Mouse (Mus musculus): ENCODE results near the gene Lgr6.
"Not testable (repeated sequence)": the region's sequence is repeated elsewhere in the genome, so short reads cannot be mapped to it uniquely, and the experiment has no call there.

The Lgr6 gene

DNA sequence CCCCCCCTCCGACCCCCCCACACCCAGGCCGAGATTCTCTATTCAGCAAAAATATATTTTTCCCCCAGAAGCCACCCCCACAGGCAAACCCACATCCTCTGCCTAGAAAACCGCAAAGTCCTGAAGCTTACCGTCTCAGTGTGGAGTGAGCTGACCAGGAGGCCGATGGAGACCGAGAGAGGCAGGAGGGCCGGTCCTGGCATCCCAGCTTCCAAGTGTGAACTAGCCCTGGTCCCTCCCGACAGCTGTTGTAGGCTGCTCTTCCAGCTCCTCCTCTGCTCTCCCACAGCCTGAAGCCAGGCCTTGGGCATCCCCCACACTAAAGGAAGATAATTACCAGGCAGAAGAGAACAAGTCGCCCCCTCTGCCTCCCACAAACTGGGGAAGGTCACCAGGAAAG lies 23.9 kb upstream of the Lgr6 start:
- no peak for DNase-seq (ENCODE audit: low spot score)

DNA sequence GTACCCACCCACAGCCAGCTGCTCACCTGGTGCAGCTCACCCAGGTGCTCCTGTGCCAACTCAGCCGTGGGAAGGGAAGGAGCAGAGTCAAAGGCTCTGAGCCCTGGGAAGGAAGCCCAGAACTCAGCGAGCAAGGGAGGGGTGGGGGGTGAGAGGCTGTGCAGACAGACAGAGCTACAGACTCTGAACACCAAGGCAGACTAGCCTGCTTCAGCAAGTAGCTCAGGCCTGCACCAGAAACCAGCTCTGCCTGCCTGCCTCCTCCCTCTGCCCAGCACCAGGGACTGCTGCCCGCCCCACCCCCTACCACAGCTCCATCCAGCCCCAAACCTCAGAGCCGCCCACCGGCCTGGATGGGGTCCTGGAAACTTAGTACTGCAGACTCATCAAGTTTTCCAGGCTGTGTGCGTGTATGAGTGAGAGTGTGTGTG lies 22.9 kb upstream of the Lgr6 start:
- no peak for DNase-seq (ENCODE audit: low spot score)

- no peak for DNase-seq (ENCODE audit: low spot score)
These were observed 21.5 kb upstream of the Lgr6 start for GRCm38 (mm10) chr1:135126443-135127027.

GRCm38 (mm10) chr1:135125990-135126389 lies 20.9 kb upstream of the Lgr6 start:
- no peak for DNase-seq (ENCODE audit: low spot score)

DNA sequence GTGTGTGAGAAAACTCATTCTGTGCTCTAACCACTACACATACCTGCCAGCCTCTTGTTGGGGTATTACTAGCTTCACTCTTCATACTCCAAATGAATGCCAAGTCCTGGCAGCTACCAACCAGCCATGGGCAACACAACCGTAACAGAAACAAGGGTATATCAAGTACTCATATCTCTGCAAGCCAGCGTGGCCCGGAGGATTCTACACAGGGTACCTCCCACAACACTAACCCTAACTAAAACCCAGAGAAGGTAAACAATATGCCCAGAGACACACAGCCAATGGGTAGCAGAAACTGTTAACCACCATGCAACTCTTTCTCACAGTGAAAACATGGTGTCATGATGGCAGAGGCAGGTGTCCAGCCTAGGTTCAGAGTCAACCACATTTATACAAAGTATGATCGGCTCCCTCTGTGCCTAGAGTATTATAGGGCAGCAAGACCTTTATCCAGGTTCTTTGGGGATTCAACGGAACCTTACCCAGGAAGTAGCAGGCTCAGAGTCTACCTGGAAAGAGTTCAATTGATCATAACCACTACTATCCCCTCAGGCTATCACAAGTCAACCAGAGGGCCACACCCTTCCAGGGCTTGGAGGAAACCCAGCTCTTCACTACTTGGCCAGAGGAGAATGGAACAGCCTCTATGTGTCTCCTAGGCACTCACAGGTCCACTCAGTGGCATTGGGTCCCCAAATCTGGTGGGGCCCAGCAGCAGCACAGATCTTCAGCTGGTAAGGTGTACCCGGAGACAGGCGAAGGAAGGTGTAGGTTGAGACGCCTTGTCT lies 19.7 kb upstream of the Lgr6 start:
- no peak for DNase-seq (ENCODE audit: low spot score)

GRCm38 (mm10) chr1:135112661-135113060 lies 7.6 kb upstream of the Lgr6 start:
- DNase-seq (ENCODE audit: low spot score) = no peak

DNA sequence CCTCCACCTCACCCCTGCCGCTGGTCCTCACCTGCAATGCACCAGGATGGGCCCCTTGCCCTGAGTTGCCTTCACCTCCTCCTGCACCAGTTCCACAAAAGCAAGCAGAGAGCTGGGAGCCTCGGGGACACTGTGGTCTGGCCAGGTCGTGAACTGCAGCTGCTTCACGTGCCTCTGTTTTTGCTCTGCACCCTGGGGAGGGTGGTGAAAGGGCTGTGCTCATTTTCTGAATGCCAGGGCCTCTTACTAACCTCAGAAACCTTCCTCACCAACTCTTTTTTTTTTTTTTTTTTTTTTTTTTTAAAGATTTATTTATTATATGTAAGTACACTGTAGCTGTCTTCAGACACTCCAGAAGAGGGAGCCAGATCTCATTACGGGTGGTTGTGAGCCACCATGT lies 6.2 kb upstream of the Lgr6 start:
- DNase-seq (ENCODE audit: low spot score) = not testable (repeated sequence)

DNA sequence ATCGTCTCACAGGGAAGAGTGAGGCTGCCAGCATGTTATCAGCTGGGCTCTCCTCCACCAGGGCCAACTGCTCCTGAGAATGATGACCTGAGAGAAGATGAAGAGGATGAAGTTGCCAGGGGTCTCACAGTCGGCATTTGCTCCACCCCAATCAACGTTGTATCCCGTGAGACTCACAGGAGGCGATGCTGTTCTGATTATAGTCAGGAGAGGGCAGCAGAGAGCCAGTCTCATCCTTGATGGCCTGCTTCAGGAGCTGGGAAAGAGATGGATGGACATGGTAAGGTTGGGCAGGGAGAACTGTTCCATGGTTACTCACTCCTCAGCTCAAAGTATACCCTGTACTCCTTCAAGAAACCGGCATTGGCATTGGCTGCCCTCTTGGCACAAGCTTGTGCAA lies 5.0 kb upstream of the Lgr6 start:
- peak; percentile 45 for DNase-seq (ENCODE audit: low spot score)

DNA sequence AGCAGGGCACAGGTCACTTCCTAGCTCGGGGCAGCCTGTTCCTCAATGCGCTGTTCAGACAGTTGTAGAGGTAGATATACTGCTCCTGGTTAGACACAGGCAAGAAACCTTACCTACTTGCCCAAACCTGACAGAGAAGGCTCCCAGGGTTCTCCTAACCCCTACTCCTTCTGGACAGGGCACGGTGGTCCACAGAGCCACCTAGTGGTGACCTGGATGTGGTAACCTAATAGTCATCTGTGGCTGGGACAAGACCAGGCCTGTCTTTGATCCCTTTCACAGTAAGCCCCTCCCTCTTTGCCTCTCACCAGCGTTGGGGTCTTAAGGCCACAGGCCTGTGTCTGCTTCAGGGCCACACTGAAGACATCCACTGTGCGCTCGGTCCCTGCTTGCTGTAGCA lies 3.5 kb upstream of the Lgr6 start:
- no peak for DNase-seq (ENCODE audit: low spot score)

GRCm38 (mm10) chr1:135105951-135106350 lies 875 bp upstream of the Lgr6 start:
- peak; percentile 42 for DNase-seq (ENCODE audit: low spot score)

- no peak for DNase-seq (ENCODE audit: low spot score)
These were observed 4.7 kb downstream of the Lgr6 start for GRCm38 (mm10) chr1:135100400-135100799.

- no peak for DNase-seq (ENCODE audit: low spot score)
These were observed 6.6 kb downstream of the Lgr6 start for GRCm38 (mm10) chr1:135098441-135098840.

DNA sequence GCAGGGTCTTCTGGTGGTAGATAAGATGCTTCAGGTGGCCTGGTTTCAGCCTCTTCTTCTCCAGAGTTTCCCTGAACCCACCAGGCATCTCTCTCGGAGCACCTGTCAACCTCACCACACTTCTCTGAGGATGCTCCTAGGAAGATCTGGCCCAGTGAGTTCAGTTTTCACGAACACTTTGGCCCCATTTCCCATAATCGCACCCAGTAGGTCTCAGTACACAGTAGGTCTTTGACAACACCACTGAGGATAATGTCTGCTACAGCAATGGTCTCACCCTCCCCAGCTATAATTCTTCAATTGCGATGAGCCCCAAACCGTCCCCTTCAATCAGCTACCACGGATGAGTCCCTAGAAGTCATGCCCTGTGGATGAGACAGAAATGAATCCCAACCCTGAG lies 7.6 kb downstream of the Lgr6 start:
- no peak for DNase-seq (ENCODE audit: low spot score)

- DNase-seq (ENCODE audit: low spot score) = no peak
These were observed 8.8 kb downstream of the Lgr6 start for GRCm38 (mm10) chr1:135096312-135096711.

DNA sequence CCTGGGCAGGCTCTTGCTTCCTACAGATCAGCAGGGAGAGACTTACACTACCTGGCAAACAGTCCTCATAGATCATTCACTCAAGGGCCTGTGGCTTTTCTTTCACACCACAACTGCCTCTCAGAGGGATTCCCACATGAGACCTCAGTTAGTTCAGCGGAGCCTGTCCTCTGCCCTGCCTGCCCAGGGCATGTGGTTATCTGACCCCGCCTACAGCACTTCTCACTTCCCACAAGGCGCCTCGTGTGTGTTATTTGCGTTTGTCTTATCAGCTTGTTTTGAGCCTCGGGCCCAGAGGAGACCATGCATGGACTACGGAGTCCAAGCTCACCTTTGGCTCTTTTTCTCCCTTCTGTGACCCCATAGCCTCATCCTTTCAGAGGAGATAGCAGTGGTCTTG lies 9.9 kb downstream of the Lgr6 start:
- no peak for DNase-seq (ENCODE audit: low spot score)

GRCm38 (mm10) chr1:135094723-135095122 lies 10.4 kb downstream of the Lgr6 start:
- DNase-seq (ENCODE audit: low spot score) = no peak

- no peak for DNase-seq (ENCODE audit: low spot score)
These were observed 14.2 kb downstream of the Lgr6 start for GRCm38 (mm10) chr1:135090914-135091313.

- DNase-seq (ENCODE audit: low spot score) = no peak
These were observed 15.4 kb downstream of the Lgr6 start for GRCm38 (mm10) chr1:135089626-135090025.

- no peak for DNase-seq (ENCODE audit: low spot score)
These were observed 17.7 kb downstream of the Lgr6 start for GRCm38 (mm10) chr1:135087414-135087813.

- no peak for DNase-seq (ENCODE audit: low spot score)
These were observed 19.1 kb downstream of the Lgr6 start for GRCm38 (mm10) chr1:135086015-135086414.

DNA sequence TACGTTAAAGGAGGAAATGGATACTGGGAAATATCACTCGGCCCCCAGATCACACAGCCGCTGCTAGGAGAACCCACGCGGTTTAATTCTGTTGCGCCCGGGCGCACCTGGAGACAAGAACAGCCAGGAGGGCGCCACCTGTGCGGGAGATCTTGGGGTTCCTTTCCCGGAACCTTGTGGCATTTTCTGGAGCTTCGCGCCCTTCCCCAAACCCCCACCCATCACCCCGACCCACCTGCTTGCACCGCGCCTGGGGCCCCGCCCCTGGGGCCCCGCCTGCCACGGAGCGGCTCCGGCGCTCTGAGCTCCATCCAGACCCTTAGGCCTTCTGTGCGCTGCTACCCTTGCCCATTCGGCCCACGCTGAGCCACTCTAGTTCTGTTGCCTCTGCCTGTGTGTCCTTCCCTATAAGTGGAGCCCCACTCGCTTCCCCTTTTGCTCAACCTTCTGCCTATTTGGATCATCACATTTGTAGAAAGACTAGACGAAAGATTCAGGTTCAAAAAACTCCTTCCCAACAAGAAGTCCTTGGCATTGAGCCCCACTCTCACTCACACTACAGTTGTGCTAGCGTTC lies 19.7 kb downstream of the Lgr6 start:
- no peak for DNase-seq (ENCODE audit: low spot score)

- DNase-seq (ENCODE audit: low spot score) = no peak
These were observed 21.6 kb downstream of the Lgr6 start for GRCm38 (mm10) chr1:135083465-135083864.

DNA sequence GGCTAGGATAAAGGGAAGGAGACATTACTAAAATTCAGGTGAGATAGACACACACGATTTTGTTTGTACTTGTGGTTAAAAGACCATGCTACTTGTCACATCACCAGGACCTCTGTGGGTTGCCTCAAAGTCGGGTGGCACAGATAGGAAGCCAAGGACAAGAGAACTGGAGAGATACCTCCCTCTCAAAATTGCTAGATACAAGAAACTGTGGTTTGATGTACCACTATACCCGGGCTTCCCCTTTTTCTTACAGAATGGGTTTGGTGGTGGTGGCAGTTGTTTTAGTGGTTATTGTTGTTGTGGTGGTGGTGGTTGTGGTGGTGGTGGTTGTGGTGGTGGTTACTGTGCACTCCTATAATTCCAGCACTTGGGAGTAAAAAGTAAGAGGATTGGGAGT lies 22.8 kb downstream of the Lgr6 start:
- DNase-seq (ENCODE audit: low spot score) = no peak

DNA sequence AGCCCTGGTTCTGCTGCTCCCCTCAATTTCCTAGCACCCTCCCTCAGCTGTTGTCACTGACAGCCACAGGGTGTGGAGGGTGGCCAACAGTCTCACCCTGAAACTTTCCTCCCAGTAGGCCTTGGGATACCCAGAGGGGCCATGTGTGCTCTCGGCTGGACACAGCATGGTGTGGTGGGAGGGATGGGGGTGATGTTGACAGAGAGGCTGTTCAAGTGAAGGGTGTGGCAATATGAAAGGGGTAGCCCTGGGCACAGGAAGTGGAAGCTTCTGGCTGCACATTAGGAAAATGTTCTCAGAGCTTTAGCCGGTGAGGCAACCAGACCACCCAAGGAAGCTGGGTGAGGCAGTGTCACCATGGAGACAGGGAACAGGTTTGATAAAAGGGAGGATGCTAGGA lies 26.1 kb downstream of the Lgr6 start:
- DNase-seq (ENCODE audit: low spot score) = no peak
